Mouse (Mus musculus): ENCODE data around the gene Ttc28. TPM values are rescaled to one million over a fixed set of nuclear protein-coding genes. Genes with fewer than 3 reads are reported as not detected.

The Ttc28 gene
- total RNA-seq, 1 experiment, result 5.8 TPM

DNA sequence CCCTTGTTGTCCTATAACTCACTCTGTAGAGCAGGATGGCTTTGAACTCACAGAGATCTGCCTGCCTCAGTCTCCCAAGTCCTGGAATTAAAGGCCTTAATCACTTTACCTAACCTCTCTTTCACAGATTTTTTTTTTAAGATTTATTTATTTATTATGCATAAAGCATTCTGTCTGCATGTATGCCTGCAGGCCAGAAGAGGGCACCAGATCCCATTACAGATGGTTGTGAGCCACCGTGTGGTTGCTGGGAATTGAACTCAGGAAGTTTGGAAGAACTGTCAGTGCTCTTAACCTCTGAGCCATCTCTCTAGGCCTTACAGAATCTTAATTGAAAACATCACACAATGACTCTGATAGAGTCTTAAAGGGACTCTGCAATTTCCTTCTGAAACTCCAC is 26.6 kb upstream of the Ttc28 start:
- Histone ChIP-seq H3K36me3 (ENCODE audit: control insufficient read depth, insufficient read depth, low read length, poor library complexity, severe bottlenecking) (peaks cover 24% of the 10 kb centered on the region), H3K9ac (ENCODE audit: insufficient read depth, low read depth, low read length, poor library complexity, severe bottlenecking) (no peak overlapping the region), H3K27ac (ENCODE audit: insufficient read depth, low read depth, low read length, poor library complexity, severe bottlenecking) (no peak overlapping the region), H3K4me1 (ENCODE audit: control insufficient read depth in 2 of 2, insufficient read depth in 2 of 2, low read length in 2 of 2, poor library complexity in 1 of 2) (no peaks in the 10 kb centered on the region), H3K9me3 (ENCODE audit: control insufficient read depth, insufficient read depth, low read depth, low read length) (no peaks in the 10 kb centered on the region), H3K4me3 (ENCODE audit: insufficient read depth in 1 of 2, low read depth in 1 of 2, low read length in 2 of 2, poor library complexity in 1 of 2, severe bottlenecking in 1 of 2) (no peak overlapping the region)
- no peak for DNase-seq (ENCODE audit: low read depth, low spot score)
- in situ Hi-C loops (cut with MboI; ENCODE audit: low sequenced_read_pairs in 2 of 2, unreplicated experiment in 2 of 2), result no loop called here
- TF ChIP-seq CHD2 (IDR thresholded peaks at IDR 0.05; ENCODE audit: low read depth, low read length) (no peak), ZC3H11A (IDR thresholded peaks at IDR 0.05; ENCODE audit: borderline replicate concordance, low read depth, low read length) (no peak), ZNF384 (IDR thresholded peaks at IDR 0.05; ENCODE audit: low read depth, low read length) (no peak), HCFC1 (IDR thresholded peaks at IDR 0.05; ENCODE audit: borderline replicate concordance, insufficient read depth, low read length) (no peak), MAFK (IDR thresholded peaks at IDR 0.05; ENCODE audit: insufficient read depth, low read depth, low read length) (no peak)

DNA sequence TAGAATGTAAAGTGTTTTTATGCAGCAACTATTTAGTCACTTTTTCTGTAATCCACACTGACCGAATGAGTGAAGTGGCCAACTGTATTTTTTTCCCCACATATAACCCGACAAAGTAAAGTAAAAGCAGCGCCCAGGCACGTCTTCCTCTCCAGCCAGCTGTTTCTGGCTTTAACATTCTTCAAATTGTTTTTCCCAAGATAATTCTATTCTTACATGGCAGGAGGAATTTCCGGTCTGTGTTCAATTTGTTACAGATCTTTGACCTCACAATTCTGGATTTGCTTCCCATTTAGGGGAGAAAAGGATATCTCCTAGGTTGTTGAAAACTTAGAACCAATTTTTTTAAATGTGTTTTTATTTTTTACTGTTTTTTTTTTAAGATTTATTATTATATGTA is 22.5 kb upstream of the Ttc28 start:
- no peak for DNase-seq (ENCODE audit: low read depth, low spot score)

DNA sequence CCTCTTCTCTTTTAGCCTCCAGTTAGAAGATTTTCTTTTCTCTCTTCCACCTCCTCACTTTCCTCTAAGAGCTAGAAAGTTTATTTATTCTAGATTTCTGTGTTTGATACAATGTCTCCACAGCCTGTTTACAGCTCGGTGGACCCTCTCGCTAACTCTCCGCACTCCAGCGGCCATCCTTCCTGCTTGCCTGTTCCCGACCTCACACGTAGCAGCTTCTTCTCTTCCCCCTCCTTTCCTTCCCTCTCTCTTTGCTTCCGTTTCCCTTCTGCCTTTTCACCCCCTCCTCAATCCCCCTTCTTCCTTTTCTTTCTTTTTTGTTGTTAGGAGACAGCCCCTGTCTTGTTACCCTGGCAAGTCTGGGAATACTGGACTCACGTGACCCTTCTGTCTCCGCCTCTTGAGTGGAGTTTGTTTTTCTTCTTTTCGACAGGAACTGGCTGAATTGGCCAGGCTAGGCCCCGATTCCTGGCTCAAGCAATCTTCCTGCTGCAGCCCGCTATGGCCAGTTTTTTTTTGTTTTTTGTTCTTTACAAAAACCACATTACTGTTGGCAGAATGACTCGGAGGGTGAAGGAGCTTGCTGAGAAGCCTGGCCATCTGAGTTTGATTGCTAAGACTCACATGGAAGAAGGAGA is 20.5 kb upstream of the Ttc28 start:
- Histone ChIP-seq H3K4me1 (ENCODE audit: control insufficient read depth in 2 of 2, insufficient read depth in 2 of 2, low read length in 2 of 2, poor library complexity in 1 of 2) (peaks cover 0 to 4% of the 10 kb centered on the region in 2 experiments; a peak in 1 of 4 replicates), H3K36me3 (ENCODE audit: control insufficient read depth, insufficient read depth, low read length, poor library complexity, severe bottlenecking) (peaks cover 31% of the 10 kb centered on the region), H3K4me3 (ENCODE audit: insufficient read depth in 1 of 2, low read depth in 1 of 2, low read length in 2 of 2, poor library complexity in 1 of 2, severe bottlenecking in 1 of 2) (no peak overlapping the region), H3K9ac (ENCODE audit: insufficient read depth, low read depth, low read length, poor library complexity, severe bottlenecking) (no peak overlapping the region; the same call in 1 of the 2 replicates), H3K27ac (ENCODE audit: insufficient read depth, low read depth, low read length, poor library complexity, severe bottlenecking) (no peak overlapping the region; the same call in 1 of the 2 replicates), H3K9me3 (ENCODE audit: control insufficient read depth, insufficient read depth, low read depth, low read length) (no peaks in the 10 kb centered on the region)
- in situ Hi-C loops (cut with MboI; ENCODE audit: low sequenced_read_pairs in 2 of 2, unreplicated experiment in 2 of 2), result no loop called here
- no peak for TF ChIP-seq CHD2 (IDR thresholded peaks at IDR 0.05; ENCODE audit: low read depth, low read length)
- no peak for TF ChIP-seq ZC3H11A (IDR thresholded peaks at IDR 0.05; ENCODE audit: borderline replicate concordance, low read depth, low read length)
- TF ChIP-seq MAFK (IDR thresholded peaks at IDR 0.05; ENCODE audit: insufficient read depth, low read depth, low read length), result no peak
- no peak for TF ChIP-seq HCFC1 (IDR thresholded peaks at IDR 0.05; ENCODE audit: borderline replicate concordance, insufficient read depth, low read length)
- no peak for TF ChIP-seq ZNF384 (IDR thresholded peaks at IDR 0.05; ENCODE audit: low read depth, low read length)
- no peak for DNase-seq (ENCODE audit: low read depth, low spot score)

More for the DNA sequence above, 22.5 kb upstream of the Ttc28 start:
- Histone ChIP-seq H3K4me3 (ENCODE audit: insufficient read depth in 1 of 2, low read depth in 1 of 2, low read length in 2 of 2, poor library complexity in 1 of 2, severe bottlenecking in 1 of 2) (no peak overlapping the region), H3K27ac (ENCODE audit: insufficient read depth, low read depth, low read length, poor library complexity, severe bottlenecking) (no peak overlapping the region), H3K36me3 (ENCODE audit: control insufficient read depth, insufficient read depth, low read length, poor library complexity, severe bottlenecking) (peaks cover 28% of the 10 kb centered on the region), H3K4me1 (ENCODE audit: control insufficient read depth in 2 of 2, insufficient read depth in 2 of 2, low read length in 2 of 2, poor library complexity in 1 of 2) (peaks cover 0 to 4% of the 10 kb centered on the region in 2 experiments; a peak in 1 of 4 replicates), H3K9me3 (ENCODE audit: control insufficient read depth, insufficient read depth, low read depth, low read length) (no peaks in the 10 kb centered on the region), H3K9ac (ENCODE audit: insufficient read depth, low read depth, low read length, poor library complexity, severe bottlenecking) (no peak overlapping the region)
- no peak for TF ChIP-seq ZC3H11A (IDR thresholded peaks at IDR 0.05; ENCODE audit: borderline replicate concordance, low read depth, low read length)
- TF ChIP-seq MAFK (IDR thresholded peaks at IDR 0.05; ENCODE audit: insufficient read depth, low read depth, low read length), result no peak
- TF ChIP-seq ZNF384 (IDR thresholded peaks at IDR 0.05; ENCODE audit: low read depth, low read length), result no peak
- TF ChIP-seq CHD2 (IDR thresholded peaks at IDR 0.05; ENCODE audit: low read depth, low read length), result no peak
- TF ChIP-seq HCFC1 (IDR thresholded peaks at IDR 0.05; ENCODE audit: borderline replicate concordance, insufficient read depth, low read length), result no peak
- in situ Hi-C loops (cut with MboI; ENCODE audit: low sequenced_read_pairs in 2 of 2, unreplicated experiment in 2 of 2), result no loop called here

DNA sequence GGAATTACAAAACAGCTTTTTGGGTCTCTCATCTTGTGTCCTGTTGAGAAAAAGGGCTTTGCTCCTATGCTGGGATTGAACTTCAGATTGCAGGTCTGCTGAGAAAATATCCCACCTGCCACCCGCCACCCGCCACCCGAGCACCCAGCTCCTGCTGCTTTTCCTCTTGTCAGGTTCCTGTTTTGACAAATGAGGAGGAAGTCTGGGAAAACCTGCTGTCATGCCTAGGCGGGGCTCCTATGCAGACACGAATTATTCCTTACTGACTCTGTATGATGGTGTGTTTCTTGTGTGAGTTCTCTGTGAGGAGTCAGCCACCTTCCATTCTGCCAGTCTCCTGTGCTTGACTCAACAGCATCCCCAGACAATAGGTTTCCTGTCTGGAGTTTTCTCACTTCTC is 19.2 kb upstream of the Ttc28 start:
- in situ Hi-C loops (cut with MboI; ENCODE audit: low sequenced_read_pairs in 2 of 2, unreplicated experiment in 2 of 2), result no loop called here
- Histone ChIP-seq H3K9me3 (ENCODE audit: control insufficient read depth, insufficient read depth, low read depth, low read length) (no peaks in the 10 kb centered on the region), H3K27ac (ENCODE audit: insufficient read depth, low read depth, low read length, poor library complexity, severe bottlenecking) (no peak overlapping the region), H3K9ac (ENCODE audit: insufficient read depth, low read depth, low read length, poor library complexity, severe bottlenecking) (no peak overlapping the region), H3K4me1 (ENCODE audit: control insufficient read depth in 2 of 2, insufficient read depth in 2 of 2, low read length in 2 of 2, poor library complexity in 1 of 2) (peaks cover 0 to 4% of the 10 kb centered on the region in 2 experiments; a peak in 1 of 4 replicates), H3K36me3 (ENCODE audit: control insufficient read depth, insufficient read depth, low read length, poor library complexity, severe bottlenecking) (peaks cover 31% of the 10 kb centered on the region), H3K4me3 (ENCODE audit: insufficient read depth in 1 of 2, low read depth in 1 of 2, low read length in 2 of 2, poor library complexity in 1 of 2, severe bottlenecking in 1 of 2) (no peak overlapping the region)
- DNase-seq (ENCODE audit: low read depth, low spot score), result no peak
- TF ChIP-seq HCFC1 (IDR thresholded peaks at IDR 0.05; ENCODE audit: borderline replicate concordance, insufficient read depth, low read length) (no peak), MAFK (IDR thresholded peaks at IDR 0.05; ENCODE audit: insufficient read depth, low read depth, low read length) (no peak), CHD2 (IDR thresholded peaks at IDR 0.05; ENCODE audit: low read depth, low read length) (no peak), ZC3H11A (IDR thresholded peaks at IDR 0.05; ENCODE audit: borderline replicate concordance, low read depth, low read length) (no peak), ZNF384 (IDR thresholded peaks at IDR 0.05; ENCODE audit: low read depth, low read length) (no peak)
